Mouse (Mus musculus) layer of hippocampus, adult 9-11 months (tissue): ENCODE results near the gene Echdc1.
"Not testable (repeated sequence)": the region's sequence is repeated elsewhere in the genome, so short reads cannot be mapped to it uniquely, and the experiment has no call there.

Source experiments
- DNase-seq: peaks from one replicate; pipeline ENCODE4 v3.0.0; 2022

Gene Echdc1

DNA sequence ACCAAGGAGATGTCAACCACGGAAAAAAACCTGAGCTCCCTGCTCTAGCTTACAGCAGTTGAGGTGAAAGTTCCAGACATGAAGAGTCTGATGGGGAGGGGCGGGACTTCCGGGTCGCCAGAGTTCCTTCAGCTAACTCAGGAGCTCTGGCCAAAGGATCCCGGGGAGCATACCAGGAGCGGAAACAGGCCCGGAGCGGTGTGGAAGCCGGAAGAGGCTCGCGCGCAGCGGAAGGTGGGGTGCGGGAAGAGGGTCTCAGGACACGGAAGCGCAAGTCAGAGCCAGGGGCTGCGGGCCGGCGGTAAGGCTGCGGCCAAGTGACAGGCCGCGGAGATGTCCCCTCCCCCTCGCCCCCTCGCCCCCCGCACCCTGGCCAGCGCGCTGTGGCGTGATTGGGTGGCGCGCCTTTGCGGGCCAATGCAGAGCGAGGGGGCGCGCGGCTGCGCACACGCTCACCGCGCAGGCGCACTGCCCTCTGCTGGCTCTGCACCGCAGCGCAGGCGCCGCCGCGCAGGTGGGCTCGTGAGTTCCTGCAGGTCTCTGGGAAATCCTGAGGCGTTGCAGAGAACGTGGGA, at the start of gene Echdc1:
TSS of gene Echdc1 (plus strand) at position 103 of the 575 bp plus-strand sequence.
- DNase-seq, result peak; percentile 84

DNA sequence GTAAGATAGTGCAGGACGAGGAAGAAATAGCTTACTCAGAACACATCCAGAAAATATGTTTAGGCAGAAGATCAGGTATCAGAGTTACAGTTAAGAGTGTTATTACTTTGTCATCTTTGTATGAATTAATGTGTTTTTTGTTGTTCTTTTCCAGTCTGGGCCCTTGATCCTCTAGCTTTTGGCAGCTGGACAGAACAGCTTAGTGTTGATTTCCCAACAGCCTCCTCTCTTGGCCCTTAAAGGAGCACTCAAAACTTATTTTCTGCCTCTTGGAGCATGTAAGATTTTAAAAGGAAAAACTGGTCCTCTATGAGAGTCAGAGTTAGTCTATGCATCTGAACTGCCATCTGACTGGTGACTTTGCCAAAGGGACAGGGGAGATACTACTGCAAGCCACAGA, 31.2 kb upstream of the Echdc1 start:
- DNase-seq, result no peak

DNA sequence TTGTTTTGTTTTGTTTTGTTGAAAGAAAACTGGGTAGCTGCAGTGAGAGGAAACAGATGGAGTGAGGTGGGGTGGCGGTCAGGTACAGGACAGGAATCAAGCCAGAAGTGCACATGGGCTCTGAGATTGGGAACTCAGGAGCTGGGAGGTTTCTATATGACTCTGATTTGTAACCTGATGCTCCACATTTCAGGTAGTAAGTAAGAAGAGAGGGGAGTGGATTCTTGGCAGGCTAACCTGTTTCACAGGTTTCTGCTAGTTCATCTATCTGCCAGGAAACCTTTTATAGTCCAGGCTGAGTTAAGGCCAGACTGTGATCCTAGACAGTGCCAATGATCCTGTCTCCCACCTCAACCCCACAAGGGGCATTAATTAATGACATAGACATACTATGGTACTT, 27.2 kb upstream of the Echdc1 start:
- no peak for DNase-seq

DNA sequence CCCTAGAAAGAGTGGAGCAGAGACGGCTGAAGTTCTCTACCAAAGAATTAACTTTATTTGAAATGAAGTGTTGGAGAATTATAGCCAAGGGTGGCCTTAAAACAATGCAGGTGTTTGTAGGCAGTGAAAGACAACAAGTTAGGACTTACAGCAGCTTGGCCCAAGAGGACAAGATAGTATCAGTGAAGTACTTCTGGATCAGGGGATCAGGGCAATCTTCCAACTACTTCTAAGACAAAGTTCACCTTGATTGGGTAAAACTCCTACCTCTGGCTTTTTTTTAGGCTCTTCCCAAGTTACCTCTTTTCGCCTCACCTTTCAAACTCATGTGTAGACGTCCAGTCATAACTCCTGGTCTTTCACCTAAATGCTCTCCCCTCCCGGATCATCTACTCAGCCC, 10.7 kb upstream of the Echdc1 start:
- DNase-seq, result no peak

GRCm38 (mm10) chr10:29311480-29312219, 1.3 kb upstream of the Echdc1 start:
- DNase-seq, result no peak

GRCm38 (mm10) chr10:29313905-29314304, 939 bp downstream of the Echdc1 start:
- no peak for DNase-seq

DNA sequence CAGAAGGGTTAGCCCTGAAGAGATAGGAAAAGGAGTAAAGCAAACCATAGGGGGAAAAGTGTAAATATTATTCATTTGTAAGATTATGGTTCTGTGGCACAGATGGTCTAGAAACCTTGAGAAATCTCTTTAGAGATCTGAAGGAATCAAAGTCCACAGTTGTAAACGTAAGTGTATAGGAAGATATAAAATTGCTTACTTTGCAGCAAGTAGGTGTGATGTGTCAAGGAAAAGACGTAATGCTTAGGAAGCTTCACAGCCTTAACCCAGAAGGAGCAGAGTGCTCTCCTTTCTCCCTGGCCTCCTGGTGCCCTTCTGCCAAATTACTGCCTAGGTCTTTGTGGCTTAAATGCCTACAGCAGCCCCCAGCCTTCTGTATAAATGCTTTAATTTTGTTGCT, 11.9 kb downstream of the Echdc1 start:
- DNase-seq, result no peak

DNA sequence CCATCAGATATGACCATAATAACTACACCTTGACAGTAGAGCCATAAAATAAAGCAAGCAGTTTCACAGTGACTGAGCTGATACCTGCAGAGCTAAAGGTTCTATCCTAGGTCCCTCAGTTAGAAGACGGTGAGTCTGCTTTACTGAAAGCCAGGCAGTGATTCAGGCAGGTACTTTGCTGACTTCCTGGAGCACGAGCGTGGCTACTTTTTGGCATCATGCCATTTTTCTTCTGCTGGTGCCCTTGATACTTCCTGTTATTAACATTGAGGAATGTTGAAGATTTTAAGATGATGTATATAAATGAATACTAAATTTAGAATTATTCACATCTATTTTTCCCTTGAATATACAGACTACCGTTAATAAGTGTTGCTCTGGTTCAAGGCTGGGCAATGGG, 20.9 kb downstream of the Echdc1 start:
- no peak for DNase-seq

GRCm38 (mm10) chr10:29338355-29339056, 25.5 kb downstream of the Echdc1 start:
- DNase-seq, result peak; percentile 38

GRCm38 (mm10) chr10:29344232-29344631, 31.3 kb downstream of the Echdc1 start:
- DNase-seq, result no peak

GRCm38 (mm10) chr10:29346638-29347037, 33.7 kb downstream of the Echdc1 start:
- DNase-seq, result no peak

DNA sequence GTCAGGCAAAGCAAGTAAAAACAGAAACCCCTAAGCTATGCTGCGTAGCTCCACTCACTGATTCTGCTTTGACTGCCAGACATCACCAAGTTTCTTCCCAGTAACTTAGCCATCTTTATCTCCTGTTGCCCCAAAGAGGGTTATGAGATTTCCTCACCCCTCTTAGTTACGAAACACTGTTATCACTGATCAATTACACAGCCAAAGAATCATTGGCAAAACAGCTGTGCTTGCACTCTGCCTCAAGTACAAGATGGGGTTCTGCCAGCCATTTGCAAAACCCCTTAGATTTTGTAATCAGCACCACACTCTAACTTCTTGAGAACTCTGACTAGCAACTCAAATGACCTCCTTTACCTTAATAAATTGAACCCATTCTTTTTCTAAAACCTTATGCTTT, 38.5 kb downstream of the Echdc1 start:
- no peak for DNase-seq

- DNase-seq, result no peak
Measured at GRCm38 (mm10) chr10:29352575-29352974, 39.6 kb downstream of the Echdc1 start.

DNA sequence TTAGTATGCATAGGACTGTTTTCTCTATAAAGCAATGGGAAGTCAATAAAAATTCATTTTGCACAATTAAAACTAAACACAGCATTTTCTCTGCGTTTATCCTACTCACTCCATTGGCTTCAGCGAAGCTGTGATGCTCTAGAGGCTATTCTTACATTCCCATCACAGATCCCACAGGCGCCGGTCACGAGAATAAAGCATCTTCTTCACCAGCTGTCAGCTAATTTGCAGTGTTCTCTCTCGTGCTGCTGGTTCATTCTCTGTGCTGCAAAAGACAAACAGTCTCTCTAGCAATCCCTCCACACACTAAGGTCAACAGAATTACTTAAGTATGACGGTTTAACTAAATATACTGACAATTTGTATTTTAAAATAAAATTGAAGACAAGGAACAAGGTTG, 41.2 kb downstream of the Echdc1 start:
- DNase-seq, result peak; percentile 68

DNA sequence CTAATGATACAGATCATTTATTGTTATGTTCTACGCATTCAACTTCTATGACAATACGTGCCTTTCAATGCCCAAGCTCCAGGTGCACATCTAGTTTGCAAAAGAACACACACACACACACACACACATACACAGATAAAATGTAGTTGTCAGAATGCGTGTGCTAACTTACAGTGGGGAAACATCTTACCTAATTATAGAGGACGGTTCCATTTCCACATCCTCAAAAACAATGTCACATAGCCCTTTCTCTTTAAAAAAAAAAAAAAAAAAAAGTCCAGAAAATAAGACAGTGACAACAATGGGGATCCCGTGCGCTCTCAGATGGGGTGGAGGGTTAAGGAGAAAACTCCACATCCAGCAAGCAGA, 48.1 kb downstream of the Echdc1 start:
- DNase-seq, result no peak

DNA sequence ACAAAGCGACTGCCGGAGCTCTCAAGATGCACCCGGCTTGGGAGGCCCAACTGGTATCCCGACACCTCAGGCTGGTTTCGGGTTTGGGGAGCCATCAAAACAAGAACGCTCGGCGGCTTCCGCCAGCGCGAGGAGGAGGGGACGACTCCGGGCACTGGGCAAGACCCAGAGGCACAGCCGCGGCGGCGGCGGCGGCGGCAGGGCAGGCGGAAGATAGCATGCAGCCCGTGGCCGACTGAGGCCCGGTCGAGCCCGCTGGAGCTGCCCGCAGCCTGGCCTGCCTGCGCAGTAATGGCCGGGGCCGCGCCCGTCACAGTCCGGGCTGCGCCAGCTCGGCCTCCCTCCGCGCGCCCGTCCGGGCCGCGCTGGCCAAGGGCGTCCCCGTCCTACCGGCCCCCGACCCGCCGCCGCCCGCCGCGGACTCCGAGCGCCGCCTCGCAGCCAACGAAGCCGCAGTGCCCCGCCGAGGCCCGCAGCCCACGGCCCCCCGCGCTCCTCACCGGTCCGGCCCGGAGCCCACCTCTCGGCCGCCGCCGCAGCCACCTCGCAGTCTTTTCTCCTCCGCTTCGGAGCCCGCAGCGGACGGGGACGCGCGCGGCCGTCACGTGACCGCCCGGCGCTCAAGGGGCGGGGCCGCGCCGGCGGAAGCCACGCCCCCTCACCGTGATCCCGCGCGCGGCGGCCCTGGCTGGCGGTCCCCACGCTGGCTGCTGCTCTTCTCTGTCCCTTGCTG, 48.7 kb downstream of the Echdc1 start:
- DNase-seq, result peak; percentile 83

GRCm38 (mm10) chr10:29362197-29362900, 49.4 kb downstream of the Echdc1 start, which contains the start of gene Rnf146:
Rnf146 (minus strand) TSS chr10:29362442.
- no peak for DNase-seq

DNA sequence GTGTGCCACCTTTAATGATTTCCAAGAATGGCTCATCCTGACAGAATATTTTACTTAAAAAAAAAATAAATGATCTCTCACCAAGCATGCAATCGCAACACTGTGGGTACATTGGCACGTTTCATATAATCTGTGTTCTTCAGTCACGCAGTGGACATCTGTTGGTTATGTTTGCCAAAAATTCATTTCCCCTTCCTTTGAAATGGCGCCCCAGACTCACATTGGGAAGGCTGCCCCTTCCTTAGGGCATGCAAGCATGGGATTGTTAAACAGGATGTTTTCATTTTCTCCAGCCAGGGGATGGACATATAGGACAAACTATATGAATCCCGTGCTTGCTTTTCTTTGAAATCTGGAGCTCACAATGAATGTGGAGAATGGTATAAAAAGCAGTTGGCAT, 61.1 kb downstream of the Echdc1 start:
- no peak for DNase-seq

DNA sequence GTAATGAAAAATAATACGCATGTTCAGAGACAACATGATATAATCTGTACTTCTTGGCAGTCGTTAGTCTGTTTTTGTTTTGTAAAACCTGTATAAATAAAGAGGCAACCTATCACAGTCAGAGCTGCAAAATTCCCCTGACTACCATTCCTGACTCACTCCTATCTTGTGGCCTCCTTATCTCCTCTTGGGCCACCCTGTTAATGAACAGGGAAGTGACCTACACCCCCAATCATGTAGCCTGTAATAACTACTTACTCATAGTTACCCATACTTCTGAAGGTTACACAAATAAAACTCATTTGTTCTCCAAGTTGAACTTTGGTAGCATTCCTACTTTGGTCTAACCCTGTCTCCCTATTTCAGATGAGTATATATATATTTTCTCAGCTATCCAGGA, 68.6 kb downstream of the Echdc1 start:
- no peak for DNase-seq

GRCm38 (mm10) chr10:29394890-29395289, 81.9 kb downstream of the Echdc1 start:
- DNase-seq, result not testable (repeated sequence)
